Mouse (Mus musculus) naive thymus-derived CD4-positive, alpha-beta T cell, adult 5 months (primary cell): ENCODE data around the gene Ttf2. TPM values are rescaled to one million over a fixed set of nuclear protein-coding genes. Genes with fewer than 3 reads are reported as not detected.

Experiments
- polyA plus RNA-seq: library from polyadenylated mRNA; unstranded; fragments of 100-300 nt; shearing (Covaris generic); gene quantifications from one replicate; pipeline ENCODE4 v1.2.1, GENCODE M21; 2017

The Ttf2 gene
- 6.4 TPM for polyA plus RNA-seq

GRCm38 (mm10) chr3:100969176-100969917 is at the start of gene Ttf2:
Ttf2 (minus strand) TSS chr3:100969663.

GRCm38 (mm10) chr3:100921825-100922505 is 47.5 kb downstream of the Ttf2 start, which contains the start of gene Trim45:
Trim45 (plus strand) TSS chr3:100922202.

Other genes with a start within 250 kb of the Ttf2 start
- not detected for gene Vtcn1, start 144.2 kb downstream of the Ttf2 start, polyA plus RNA-seq
- 0.31 TPM for gene Trim45, start 47.5 kb downstream of the Ttf2 start, polyA plus RNA-seq
- 6.7 TPM for gene Cd101, start 59.9 kb upstream of the Ttf2 start, polyA plus RNA-seq
- 0.46 TPM for gene Ptgfrn, start 140.6 kb upstream of the Ttf2 start, polyA plus RNA-seq